Mouse (Mus musculus): Measurements from ENCODE around the gene Chtf18. TPM values are rescaled to one million over a fixed set of nuclear protein-coding genes. Genes with fewer than 3 reads are reported as not detected.

The Chtf18 gene
- total RNA-seq, 2 experiments from 2014 or later = 1.0 to 2.1 TPM

DNA sequence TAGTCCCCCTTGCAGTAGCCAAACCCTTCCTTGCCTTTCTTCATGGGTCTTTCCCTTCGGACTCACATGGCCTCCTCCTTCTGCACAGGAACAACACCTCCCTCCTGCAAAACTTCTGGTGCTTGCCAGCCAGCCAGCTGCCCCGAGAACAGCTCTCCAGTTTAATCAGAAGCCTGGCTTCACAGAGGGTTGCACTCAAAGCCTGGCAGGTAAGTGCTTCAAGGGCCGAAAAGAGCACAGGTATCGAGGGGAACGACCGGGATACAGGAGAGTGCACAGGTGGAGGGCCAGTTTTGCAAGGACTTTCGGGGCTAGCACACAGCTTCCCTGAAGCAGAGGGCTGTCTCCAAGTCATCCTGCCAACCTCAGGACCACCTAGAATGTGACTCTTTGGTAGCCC, 11.6 kb upstream of the Chtf18 start:
- no peak for DNase-seq
- intact Hi-C loops (cut with DNase I) = no loop called here

DNA sequence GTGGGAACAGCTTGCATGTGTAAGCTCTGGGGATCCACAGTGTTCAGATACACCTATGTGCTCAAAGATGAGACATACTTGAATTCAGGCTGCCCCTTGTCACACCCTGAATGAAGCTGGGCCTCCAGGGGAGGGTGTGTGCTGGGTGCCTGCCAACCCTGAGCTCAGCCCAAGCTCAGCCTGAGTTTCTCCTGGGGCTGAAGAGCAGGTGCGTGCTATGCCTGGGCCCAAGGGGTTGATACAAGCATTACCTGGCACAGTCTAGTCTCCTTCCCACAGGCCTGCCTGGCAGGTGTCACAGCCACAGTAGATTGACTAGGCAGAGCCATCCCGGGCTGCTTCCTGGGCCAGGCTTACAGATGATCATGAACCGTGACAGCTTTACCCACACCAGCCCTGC, 8.5 kb upstream of the Chtf18 start, which contains the start of gene Mslnl:
Mslnl (plus strand) TSS at position 298 of the 400 bp plus-strand sequence.
- intact Hi-C loops (cut with DNase I) = no loop called here

DNA sequence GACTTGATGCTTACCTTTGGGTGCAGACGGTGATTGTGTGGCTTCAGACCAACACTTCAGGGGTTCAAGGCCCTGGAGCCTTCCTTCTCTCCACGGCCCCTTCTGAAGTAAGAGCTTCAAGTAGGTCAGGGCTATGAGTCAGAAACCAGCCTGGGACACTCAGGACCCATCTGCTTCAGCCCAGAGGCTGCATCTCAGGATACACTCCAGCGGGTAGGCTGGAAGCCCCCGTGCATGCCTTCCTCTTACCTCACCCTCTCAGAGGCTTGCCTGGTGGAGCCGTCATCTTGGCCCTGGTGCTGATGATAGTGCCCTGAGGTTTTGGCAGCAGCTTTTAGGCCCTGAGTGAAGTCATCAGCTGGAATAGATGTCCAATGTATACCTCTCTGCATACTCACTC, 8.0 kb upstream of the Chtf18 start:
- no peak for DNase-seq
- intact Hi-C loops (cut with DNase I) = no loop called here

More for the DNA sequence above, 8.5 kb upstream of the Chtf18 start, which contains the start of gene Mslnl:
- DNase-seq = no peak

DNA sequence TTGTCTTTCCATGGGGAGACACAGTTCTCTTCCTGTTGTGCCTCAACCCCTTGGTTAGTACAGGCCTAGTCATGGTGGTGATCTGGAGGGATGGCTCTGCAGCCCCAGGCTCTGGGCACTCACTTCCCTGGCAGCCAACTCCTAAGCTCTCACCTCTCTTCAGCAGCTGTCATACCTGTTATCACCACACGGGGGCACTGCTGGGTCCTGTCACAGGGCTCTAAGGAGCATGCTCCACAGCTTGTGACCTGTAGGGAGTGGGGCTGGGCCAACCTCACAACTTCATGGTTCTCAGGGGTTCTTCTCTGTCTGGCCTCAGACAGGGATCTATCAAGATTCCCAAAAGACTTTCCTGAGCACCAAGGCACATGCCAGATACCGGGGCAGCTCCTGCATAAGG, 4.9 kb upstream of the Chtf18 start:
- DNase-seq = peak; percentile 79 to 88
- intact Hi-C loops (cut with DNase I) = loop anchor here (2.0 kb wide), 1 partner anchor 69 kb away; no protein-coding TSS in a partner anchor

DNA sequence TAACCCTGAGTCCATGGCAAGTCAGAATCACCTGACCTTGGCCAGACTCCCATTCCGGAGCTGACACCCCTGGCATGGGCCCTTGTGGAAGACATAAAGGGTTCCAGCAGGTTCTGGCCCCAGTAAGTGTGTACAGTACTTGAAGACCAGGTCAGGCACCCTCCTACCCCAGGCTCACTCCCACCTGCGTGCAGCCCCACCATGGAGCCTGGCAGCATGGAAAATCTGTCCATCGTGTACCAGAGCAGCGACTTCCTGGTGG, 721 bp upstream of the Chtf18 start:
- intact Hi-C loops (cut with DNase I) = no loop called here
- DNase-seq = no peak

DNA sequence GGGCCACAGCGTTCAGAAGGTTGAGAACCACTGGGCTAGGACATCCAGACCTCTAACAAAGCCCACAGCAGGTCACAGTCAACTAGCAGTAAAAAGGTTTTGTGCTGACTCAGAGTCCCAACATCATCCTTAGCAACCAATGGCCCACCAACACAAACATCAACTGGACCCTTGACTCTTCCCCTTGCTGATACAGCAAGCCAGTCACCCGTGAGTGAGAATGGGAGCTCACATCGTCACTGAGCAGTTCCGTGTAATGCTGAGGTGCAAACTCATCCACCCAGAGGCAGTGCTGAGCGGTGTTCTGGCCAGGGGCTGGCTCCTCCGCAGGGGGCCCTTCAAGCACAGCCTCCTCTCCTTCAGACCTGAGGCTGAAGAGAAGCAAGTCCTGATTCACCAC, 2.0 kb downstream of the Chtf18 start:
- intact Hi-C loops (cut with DNase I) = no loop called here
- DNase-seq = no peak

DNA sequence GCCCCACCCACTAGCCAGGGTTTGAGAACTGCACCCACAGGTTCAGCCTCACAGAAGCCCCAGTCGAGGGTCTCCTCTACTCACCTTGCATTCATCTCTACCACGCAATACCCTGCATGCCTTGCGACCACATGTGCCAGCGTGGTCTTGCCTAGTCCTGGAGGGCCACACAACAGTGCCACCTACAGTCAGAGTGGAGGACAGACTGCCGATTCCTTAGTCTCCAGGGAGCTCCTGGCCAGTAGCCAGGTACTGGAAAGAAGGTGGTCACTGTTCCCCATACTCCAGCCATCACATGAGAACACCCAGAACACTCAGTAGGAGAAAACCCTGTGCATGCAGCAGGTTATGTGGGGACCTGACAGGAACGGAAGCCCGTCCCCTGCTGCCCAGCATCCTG, 3.3 kb downstream of the Chtf18 start:
- intact Hi-C loops (cut with DNase I) = no loop called here
- DNase-seq = no peak

DNA sequence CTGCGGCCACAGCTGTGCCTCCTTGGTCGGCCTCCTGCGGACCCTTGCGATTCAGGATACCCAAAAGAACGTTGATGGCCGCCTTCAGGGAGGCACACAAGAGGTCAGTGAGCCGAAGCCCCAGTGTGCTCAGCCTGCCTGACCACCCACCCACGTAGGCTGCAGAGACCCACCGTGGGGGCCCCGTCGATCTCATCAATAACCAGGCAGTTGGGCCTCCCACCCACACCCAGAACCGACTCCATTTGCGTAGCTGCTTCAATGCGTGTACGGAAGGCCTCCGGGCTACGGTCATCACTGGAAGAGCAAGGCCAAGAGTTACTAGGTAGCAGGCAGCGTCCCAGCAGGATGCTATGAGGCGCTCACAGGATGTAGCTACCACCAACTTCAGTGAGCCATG, 3.7 kb downstream of the Chtf18 start:
- no peak for DNase-seq
- intact Hi-C loops (cut with DNase I) = no loop called here

DNA sequence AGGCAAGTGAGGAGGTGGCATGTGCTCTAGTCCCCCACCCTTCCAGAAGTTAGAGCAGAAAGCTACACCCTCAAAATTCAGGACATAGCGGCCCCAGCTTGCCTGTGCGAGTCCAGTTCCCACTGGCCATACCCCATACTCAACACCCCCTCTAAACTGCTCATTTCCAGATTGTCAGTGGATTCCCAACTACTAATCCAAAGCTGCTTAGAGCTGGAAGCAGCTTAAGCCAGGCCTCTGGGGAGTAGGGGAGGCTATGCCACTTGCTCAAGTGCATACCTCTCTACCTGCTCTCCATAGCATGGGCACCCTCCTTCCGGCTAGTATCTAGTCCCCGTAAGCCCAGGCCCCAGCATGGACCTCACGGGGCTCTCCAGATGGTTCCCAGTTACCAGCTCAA, 5.7 kb downstream of the Chtf18 start:
- no peak for DNase-seq
- intact Hi-C loops (cut with DNase I) = no loop called here

DNA sequence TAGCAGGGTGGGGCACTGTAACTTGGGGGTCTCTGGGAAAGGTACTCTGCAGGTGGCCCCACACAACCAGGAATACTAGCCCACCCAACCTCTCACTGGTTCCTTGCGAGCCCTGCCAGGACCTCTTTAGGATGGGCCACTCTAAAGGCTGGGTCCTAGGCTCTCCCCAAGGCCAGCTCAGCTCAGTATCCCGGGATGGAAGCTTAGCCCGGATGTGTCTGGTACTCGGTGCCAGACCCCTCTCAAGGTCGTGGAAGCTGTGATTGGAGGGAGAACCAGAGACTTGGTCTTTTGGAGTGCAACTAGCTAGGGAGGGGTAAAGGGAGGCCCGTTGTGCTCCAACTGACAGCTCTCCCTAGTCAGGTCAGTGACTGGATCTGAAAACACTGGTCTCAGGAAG, 9.5 kb downstream of the Chtf18 start:
- no peak for DNase-seq
- intact Hi-C loops (cut with DNase I) = no loop called here

DNA sequence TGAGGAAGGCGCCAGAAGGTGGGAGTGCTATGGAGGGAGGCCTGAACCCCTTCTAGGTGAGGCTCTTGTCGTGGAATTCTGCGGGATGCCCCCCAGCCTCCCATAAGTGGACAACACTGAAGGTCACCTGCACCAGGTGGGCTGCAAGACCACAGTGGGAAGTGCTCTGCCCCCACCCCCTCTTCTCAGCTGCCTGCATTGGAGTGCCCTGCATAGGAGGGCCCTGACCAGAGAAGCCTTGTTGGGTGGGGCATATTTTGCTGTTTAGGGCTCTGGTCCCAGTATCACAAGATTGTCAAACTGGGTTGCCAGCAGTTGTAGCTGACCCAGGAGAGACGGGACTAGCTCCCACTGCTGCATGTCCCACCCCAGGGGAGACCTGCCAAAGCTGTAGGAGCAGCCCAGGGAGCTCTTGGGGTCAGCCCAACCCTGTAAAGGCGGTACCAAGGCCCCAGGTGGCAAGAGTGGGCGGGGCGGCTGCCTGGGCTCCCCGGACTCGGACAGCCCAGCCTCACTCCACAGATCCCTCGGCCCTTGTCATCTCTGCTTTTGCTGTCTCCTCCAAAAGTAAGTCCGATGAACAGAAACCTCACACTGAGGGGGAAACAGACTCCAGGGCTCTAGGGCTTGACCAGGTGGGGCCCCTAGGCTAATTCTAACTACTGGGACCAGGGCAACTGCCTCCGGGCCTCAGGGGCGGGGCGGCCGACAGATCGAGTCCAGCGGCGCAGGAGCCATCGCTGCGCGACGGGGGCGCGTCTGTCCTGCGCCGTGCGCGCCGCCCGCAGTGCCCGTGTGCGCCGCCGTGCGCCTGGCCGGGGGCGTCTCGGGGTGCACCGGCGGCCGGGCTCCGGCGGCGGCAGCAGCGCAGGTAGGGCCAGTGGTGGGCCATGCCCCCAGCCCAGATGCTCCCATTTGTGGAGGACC, 10.2 kb downstream of the Chtf18 start, which contains the start of gene Gng13:
Gng13 (plus strand) TSS at position 461 of the 927 bp plus-strand sequence.
- no peak for DNase-seq
- intact Hi-C loops (cut with DNase I) = no loop called here

DNA sequence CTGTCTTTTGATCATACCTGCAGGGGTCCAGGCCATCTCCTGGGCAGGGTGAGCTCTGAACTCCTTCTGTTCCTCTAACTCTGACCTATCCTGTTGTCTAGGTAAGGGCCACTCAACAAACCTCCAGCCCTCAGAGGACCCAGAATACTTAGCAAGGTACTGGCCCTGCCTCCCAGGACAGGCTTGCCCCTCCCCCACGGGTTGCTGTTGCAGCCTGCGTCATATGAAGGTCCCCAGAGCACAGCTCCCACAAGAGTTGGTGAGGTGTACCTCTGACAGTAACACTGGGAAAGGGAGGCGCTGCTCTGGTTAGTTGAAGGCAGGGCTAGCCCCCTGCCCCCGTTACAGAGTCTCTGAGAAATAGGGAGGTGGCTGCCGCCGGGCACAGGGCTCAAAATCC, 11.1 kb downstream of the Chtf18 start:
- intact Hi-C loops (cut with DNase I) = no loop called here
- DNase-seq = no peak

DNA sequence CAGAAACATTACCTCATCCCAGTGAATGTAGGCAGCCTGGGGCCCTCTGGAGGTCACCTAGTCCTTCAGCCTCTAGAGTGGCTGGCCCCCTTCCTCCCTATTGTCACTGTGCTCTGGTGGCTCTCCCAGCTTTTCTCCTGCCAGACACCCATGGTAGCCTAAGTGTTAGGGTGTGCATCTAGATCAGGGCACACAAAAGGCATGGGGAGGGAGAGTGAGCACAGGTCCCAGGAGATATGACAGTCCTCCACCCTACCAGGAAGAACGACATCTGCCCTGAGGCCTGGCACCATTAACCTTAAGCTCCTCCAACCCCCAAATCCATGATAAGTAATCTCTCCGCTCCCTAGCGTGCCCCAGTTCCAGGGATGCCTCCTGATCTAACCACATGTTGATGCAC, 11.6 kb downstream of the Chtf18 start:
- DNase-seq = no peak
- intact Hi-C loops (cut with DNase I) = no loop called here

DNA sequence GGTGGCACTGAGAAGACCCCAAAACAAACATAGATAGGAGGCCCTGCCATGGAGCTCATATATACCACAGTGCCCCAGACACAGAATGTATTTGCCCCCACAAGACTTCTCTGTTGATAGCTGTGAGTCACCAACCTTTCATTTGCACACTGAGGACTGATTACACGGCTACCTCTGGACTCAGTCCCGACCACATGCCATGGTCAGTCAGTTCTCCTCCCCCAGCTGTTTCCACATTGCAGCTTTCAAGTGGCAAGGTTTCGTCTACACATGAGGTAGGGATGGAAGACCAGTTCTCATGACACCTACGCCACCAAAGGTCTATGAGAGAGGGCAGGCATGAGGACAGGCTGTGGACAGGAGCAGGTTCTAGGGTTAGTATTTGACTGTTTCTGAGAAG, 16.1 kb downstream of the Chtf18 start:
- no peak for DNase-seq
- intact Hi-C loops (cut with DNase I) = no loop called here

DNA sequence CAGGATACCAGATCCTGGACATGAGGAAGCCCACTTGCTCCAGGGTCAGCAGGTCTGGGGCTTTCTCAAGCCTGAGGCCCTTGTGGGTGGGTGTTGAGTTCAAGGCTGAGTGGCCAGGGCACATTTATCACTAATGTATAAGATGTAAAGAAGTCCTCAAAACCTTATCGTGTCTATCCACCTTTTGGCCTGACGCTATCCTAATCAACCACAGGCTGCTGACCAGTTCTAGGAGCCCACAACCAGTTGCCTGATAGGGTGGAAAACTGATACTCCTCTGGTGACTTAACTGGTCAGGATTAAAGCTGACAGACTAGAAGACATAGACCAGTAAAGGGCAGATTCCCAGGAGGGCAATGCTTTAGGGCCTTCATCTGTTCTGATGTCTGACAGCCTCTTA, 17.2 kb downstream of the Chtf18 start:
- intact Hi-C loops (cut with DNase I) = no loop called here
- no peak for DNase-seq

DNA sequence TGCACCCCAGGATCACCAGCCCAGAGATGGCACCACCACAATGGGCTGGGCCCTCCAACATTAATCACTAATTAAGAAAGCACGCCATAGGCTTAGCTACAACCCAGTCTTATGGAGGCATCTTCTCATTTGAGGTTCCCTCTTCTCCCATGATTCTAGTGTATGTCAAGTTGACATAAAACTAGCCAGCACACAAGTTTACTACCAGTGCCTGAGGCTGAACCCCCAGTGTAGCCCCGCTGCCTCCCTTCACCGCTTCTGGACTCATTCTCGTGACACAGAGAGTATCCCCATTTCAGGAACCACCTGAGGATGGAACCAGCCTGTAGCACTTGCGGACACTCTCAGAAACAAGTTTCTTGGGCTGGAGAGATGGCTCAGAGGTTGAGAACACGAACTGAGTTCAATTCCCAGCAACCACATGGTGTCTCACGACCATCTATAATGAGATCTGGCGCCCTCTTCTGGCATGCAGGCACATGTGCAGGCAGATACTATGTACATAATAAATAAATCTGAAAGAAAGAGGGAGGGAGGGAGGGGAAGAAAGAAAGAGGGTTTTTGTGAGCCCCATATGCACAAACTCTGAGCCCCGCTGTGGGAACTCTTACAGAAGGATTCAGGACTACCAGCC, 26.2 kb downstream of the Chtf18 start:
- intact Hi-C loops (cut with DNase I) = no loop called here
- no peak for DNase-seq

DNA sequence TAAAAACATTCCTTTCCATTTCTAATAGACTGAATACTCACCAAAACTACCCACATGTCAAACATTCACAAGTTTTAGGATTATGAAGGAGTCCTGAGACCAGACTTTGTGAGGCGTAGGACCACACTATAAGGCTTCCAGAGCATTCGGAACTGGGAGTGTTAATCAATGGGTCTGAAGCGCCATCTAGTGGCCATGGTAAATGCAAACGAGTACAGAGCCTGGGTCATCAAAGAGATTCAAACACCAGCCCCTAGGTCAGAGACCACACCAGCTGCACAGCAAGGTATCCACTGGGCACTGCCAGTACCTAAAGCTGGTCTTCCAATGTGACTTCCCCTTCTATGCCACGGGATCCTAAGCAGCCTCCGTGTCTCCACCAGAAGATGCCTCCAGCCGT, 28.8 kb downstream of the Chtf18 start:
- peak; percentile 75 to 78 for DNase-seq
- intact Hi-C loops (cut with DNase I) = loop anchor here (1.0 to 10.0 kb wide), 5 partner anchors 130 to 364 kb away; no protein-coding TSS in a partner anchor

DNA sequence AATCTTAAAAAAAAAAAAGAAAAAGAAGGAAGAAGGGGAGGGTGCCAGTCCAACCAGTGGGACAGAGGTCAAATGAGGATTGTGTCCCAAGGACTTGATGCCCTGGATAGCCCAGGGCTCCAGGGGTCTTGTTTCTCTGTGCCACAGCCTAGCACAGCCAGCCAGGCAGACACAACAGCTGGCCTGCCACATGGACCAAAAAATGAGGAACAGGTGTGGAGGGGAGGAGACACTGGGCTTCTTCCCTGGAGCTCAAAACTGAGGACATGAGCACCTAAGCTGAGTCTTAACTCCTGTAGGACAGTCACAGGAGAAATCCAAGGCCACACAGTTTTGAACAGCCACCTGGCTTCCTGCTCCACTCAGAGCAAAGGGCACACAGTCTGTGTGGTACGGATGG, 31.0 kb downstream of the Chtf18 start:
- intact Hi-C loops (cut with DNase I) = loop anchor here (10.0 kb wide), 2 partner anchors 191 to 361 kb away; no protein-coding TSS in a partner anchor
- no peak for DNase-seq

DNA sequence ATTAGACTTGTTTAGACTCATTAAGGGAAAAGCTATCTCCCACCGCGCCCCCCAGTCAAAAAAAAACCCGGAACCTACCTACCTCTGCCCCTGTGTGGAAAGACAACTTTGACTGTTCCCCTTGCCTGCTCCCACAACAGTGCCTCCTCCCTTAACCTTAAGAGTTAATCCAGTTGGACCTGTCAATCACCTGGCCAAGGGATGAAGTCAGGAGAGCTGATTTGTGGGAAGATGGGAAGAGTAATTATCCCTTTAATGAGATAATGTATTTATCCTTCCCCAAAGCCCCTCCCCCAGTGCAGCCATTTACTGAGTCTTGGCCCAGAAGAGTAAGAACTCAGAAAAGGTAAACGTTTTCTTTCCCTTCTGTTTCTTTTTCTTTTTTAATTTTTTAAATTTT, 38.3 kb downstream of the Chtf18 start:
- DNase-seq = no peak
- intact Hi-C loops (cut with DNase I) = no loop called here

DNA sequence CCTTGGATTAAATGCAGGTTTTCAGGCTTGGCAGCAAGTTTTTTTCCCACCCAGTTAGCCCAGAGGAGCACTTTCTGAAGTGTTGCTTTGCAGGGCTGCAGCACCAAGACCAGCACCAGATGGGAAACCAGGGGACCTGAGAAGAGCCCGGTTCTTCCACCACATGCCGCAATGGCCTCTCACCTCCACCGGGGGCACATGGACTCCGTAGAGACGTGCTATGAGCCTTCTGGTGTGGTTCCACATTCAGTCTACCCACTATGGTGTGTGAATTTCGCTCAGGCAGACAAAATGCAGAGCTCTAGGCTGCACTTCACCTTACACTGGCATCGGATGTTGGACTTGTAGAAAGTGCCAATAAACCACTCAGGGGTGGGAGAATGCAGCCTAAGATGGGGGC, 40.9 kb downstream of the Chtf18 start:
- intact Hi-C loops (cut with DNase I) = no loop called here
- no peak for DNase-seq

DNA sequence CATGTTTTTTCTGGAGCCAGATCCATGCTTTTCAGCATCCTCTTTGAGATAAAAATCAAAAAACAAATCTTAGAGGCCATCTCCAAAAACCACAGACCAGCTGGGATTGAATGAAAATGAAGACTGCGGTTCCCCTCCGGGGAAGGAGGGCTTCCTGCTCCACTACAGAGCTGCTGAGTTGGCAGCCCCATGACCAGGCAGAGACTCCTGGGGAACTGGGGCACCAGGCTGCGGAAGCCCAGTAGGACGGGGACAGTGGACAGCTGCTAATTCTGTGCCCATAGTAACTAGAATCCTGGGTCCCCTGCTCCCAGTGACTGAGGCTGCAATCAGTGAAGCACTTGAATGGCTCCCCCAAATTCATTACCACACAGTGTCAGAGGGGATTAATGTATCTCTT, 45.6 kb downstream of the Chtf18 start:
- intact Hi-C loops (cut with DNase I) = no loop called here
- DNase-seq = no peak

DNA sequence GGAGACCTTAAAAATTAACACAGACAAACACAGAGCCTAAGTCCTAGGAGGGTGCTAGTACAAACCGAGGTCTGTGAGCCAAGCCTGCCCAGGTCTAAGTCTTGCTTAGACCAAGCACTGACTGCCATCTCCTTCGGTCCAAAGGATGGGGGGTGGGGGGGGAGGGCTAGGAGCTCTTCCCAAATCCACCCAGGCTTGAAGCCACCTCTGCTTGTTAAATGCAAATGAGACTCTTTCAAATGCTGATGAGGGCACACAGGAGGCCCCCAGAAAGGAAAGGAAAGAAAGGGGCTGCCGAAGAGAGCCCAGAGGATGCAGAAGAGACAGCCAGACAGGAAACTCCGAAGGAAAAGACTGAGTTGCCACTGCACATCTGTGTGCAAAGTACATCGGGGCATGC, 47.4 kb downstream of the Chtf18 start:
- DNase-seq = no peak
- intact Hi-C loops (cut with DNase I) = no loop called here

Data from heart, postnatal 36 days (tissue).